Mouse (Mus musculus): ENCODE data around the gene Tef. TPM values are rescaled to one million over a fixed set of nuclear protein-coding genes. Genes with fewer than 3 reads are reported as not detected.
A peak's percentile ranks its signal among the peaks of the same experiment; 100 is the strongest.

Gene Tef
- polyA plus RNA-seq, 1 experiment: 121 TPM

DNA sequence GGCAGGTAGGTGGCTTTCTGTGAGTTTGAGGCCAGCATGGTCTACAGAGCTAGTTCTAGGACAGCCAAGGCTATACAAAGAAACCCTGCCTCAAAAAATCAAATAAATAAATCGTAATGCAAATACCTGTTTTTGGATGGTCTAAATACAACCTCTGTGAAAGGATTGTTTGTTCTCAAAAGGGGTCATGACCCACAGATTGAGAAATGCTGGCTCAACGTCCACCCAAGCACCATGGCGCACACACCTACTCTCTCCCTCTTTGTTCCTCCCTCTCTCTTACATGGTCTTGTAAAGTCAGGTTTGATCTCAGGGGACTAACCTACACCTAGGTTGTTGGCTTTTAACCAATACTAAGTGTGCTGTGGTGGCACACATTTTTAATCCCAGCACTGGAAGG is 20.4 kb downstream of the Tef start:
- DNase-seq: no peak
- Histone ChIP-seq H3K27ac (ENCODE audit: insufficient read depth, low read depth, low read length) (no peak overlapping the region), H3K27me3 (replicated peaks; ENCODE audit: control insufficient read depth, insufficient read depth, low read length) (no peaks in the 10 kb centered on the region), H3K4me3 (ENCODE audit: insufficient read depth, low read depth, low read length) (no peak overlapping the region), H3K4me1 (ENCODE audit: control insufficient read depth, insufficient read depth, low read length) (no peaks in the 10 kb centered on the region), H3K36me3 (ENCODE audit: control insufficient read depth, insufficient read depth, low read length) (peaks cover 26% of the 10 kb centered on the region)
- WGBS: 70% methylated on average over 3 of the region's 3 CpGs
- TF ChIP-seq CTCF (conservative IDR thresholded peaks at IDR 0.05; ENCODE audit: insufficient read depth, insufficient read length, low read depth, low read length) (no peak), POLR2A (IDR thresholded peaks at IDR 0.05; ENCODE audit: low read depth, low read length) (no peak)

DNA sequence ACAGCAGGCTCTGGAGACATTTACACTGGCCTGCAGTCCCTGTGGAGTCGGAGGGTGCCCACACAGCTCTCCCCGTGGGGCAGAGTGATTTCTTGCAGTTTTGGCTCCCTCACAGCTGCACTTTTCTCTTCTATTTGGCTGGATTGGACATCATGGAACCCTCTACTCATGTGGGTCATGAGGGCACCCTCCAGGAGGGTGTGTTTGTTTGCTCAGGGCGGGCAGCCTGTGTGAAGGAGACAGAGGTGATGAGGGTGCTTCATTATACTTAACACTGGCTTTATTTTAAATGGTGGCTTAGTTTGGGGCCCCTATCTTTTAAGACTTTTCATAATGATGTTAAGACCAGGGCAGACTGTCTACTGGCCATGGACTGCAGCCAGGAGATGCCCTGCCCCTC is 22.6 kb downstream of the Tef start:
- WGBS: 76% methylated on average over 3 of the region's 3 CpGs
- H3K4me1 ChIP-seq (ENCODE audit: control insufficient read depth, insufficient read depth, low read length): no peaks in the 10 kb centered on the region
- DNase-seq: no peak
- TF ChIP-seq CTCF (conservative IDR thresholded peaks at IDR 0.05; ENCODE audit: insufficient read depth, insufficient read length, low read depth, low read length) (no peak), POLR2A (IDR thresholded peaks at IDR 0.05; ENCODE audit: low read depth, low read length) (no peak)
- H3K4me3 ChIP-seq (ENCODE audit: insufficient read depth, low read depth, low read length): no peak overlapping the region
- H3K27ac ChIP-seq (ENCODE audit: insufficient read depth, low read depth, low read length): no peak overlapping the region
- H3K36me3 ChIP-seq (ENCODE audit: control insufficient read depth, insufficient read depth, low read length): peaks cover 21% of the 10 kb centered on the region
- H3K27me3 ChIP-seq (replicated peaks; ENCODE audit: control insufficient read depth, insufficient read depth, low read length): no peaks in the 10 kb centered on the region

DNA sequence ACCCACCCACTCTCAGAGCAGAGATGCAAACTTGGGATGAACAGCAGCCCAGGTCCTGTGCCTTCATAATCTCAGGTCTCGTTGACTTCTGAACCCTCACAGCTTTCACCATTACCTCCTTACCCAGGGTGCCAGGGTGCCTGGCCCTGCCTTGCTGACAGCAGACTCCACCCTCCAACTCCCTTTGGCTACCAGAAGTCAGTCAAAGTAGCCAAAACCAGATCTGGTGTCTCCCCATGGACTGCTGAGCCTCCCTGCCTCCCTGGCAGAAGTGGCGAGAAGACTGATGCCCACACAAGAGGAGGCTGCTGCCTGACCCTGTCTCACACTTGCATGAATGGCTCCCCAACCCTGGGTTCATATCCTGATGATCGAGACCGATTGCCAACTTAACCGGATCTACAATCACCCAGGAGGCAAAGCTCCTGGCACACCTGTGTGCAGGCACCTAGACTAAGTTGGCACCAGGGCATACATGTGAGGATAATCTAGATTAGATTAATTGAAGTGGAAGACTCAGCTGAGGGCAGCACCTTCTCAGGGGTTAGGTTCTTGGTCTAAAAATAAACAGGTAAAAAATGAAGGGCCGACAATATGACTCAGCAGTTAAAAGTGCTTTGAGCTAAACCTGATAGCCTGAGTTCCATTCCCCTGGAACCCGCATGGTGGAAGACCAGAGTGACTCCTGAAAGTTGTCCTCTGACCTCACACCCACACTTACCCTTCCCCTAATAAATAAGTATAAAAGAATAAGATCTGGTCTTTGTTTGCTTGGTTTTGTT is 26.4 kb downstream of the Tef start:
- WGBS: 70% methylated on average over 7 of the region's 7 CpGs
- no peaks in the 10 kb centered on the region for H3K27me3 ChIP-seq (replicated peaks; ENCODE audit: control insufficient read depth, insufficient read depth, low read length)
- no peak for TF ChIP-seq CTCF (conservative IDR thresholded peaks at IDR 0.05; ENCODE audit: insufficient read depth, insufficient read length, low read depth, low read length)
- TF ChIP-seq POLR2A (IDR thresholded peaks at IDR 0.05; ENCODE audit: low read depth, low read length): no peak
- H3K4me1 ChIP-seq (ENCODE audit: control insufficient read depth, insufficient read depth, low read length): peaks cover 4% of the 10 kb centered on the region
- no peak overlapping the region for H3K4me3 ChIP-seq (ENCODE audit: insufficient read depth, low read depth, low read length)
- H3K36me3 ChIP-seq (ENCODE audit: control insufficient read depth, insufficient read depth, low read length): peaks cover 9% of the 10 kb centered on the region
- no peak for DNase-seq
- peak overlapping the region; percentile 14; the same call in 1 of the 2 replicates for H3K27ac ChIP-seq (ENCODE audit: insufficient read depth, low read depth, low read length)

DNA sequence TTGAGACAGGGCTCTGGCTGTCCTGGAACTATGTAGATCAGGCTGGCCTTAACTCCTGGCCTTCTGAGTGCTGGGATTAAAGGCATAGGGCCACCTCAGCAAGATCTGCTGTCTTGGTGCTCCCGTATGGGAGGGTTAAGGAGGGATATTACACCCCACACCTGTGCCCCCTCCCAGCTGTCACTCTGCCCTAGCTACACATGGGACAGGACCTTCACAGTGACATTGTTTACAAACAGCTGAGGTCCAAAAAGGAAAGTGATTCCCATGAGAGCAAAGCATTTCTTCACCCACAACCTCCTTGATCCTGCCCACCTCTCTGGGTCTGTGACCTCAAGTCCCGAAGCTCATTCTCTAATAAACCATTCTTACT is 27.0 kb downstream of the Tef start:
- peaks cover 6% of the 10 kb centered on the region for H3K36me3 ChIP-seq (ENCODE audit: control insufficient read depth, insufficient read depth, low read length)
- WGBS: 45% methylated on average over 2 of the region's 2 CpGs
- no peak overlapping the region for H3K4me3 ChIP-seq (ENCODE audit: insufficient read depth, low read depth, low read length)
- H3K27me3 ChIP-seq (replicated peaks; ENCODE audit: control insufficient read depth, insufficient read depth, low read length): no peaks in the 10 kb centered on the region
- no peak for TF ChIP-seq POLR2A (IDR thresholded peaks at IDR 0.05; ENCODE audit: low read depth, low read length)
- no peak for TF ChIP-seq CTCF (conservative IDR thresholded peaks at IDR 0.05; ENCODE audit: insufficient read depth, insufficient read length, low read depth, low read length)
- no peak for DNase-seq
- H3K4me1 ChIP-seq (ENCODE audit: control insufficient read depth, insufficient read depth, low read length): peaks cover 9% of the 10 kb centered on the region
- H3K27ac ChIP-seq (ENCODE audit: insufficient read depth, low read depth, low read length): peak overlapping the region; percentile 14; the same call in 1 of the 2 replicates

DNA sequence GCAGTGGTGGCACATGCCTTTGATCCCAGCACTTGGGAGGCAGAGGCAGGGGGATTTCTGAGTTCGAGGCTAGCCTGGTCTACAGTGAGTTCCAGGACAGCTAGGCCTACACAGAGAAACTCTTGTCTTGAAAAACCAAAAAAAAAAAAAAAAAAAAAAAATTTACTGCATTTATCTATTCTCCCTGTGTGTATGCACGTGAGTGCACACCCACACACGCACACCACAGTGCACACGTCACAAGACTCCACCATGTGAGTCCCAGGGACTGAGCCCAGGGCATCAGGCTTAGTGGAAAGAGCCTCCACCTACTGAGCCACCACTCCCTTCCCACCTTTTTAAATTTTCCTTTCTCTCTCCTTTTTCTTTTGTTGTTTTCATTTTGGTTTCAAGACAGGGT is 28.3 kb downstream of the Tef start:
- 78% methylated on average over 4 of the region's 4 CpGs for WGBS
- peak overlapping the region; percentile 9; the same call in 1 of the 2 replicates for H3K27ac ChIP-seq (ENCODE audit: insufficient read depth, low read depth, low read length)

DNA sequence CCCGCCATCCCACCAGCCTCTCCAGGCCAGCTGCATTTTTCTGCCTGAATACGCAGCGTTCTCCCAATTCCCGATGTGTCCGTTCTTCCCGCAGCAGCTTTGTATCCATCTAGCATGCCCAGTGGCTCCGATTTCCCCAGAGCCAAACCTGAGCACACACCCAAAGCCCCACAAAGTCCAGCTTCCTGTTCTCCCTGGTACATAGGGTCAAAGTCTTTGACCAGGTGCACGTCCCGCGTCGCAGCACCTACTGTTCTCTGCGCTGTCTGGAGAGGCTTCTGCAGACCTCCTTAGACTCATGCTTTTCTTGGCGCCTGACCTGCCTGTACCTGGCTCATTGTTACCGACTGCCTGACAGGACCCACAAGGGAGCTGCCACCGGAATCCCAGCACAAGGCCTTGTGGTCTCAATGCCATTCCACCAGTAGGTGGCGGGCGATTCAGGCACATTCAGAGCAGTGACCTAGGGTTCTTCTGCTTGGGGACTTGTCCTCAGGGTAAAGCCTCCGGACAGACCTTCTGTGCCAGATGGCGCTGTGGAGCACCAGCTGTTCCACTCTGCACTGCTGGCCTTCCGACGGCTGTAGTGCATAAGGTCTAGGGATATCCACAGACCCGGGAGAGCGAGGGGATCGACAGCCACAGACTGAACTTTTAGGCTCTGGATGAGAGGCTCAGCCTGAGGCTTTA is 29.1 kb downstream of the Tef start:
- H3K27me3 ChIP-seq (replicated peaks; ENCODE audit: control insufficient read depth, insufficient read depth, low read length): no peaks in the 10 kb centered on the region
- peak; percentile 95 for TF ChIP-seq CTCF (conservative IDR thresholded peaks at IDR 0.05; ENCODE audit: insufficient read depth, insufficient read length, low read depth, low read length)
- TF ChIP-seq POLR2A (IDR thresholded peaks at IDR 0.05; ENCODE audit: low read depth, low read length): no peak
- H3K4me3 ChIP-seq (ENCODE audit: insufficient read depth, low read depth, low read length): no peak overlapping the region
- H3K36me3 ChIP-seq (ENCODE audit: control insufficient read depth, insufficient read depth, low read length): no peaks in the 10 kb centered on the region; the same call in 1 of the 2 replicates
- peaks cover 27% of the 10 kb centered on the region for H3K4me1 ChIP-seq (ENCODE audit: control insufficient read depth, insufficient read depth, low read length)
- peak; percentile 96 for DNase-seq
- WGBS: 12% methylated on average over 24 of the region's 24 CpGs
- H3K27ac ChIP-seq (ENCODE audit: insufficient read depth, low read depth, low read length): peak overlapping the region; percentile 37; the same call in 1 of the 2 replicates

More for the DNA sequence above, 28.3 kb downstream of the Tef start:
- Histone ChIP-seq H3K4me1 (ENCODE audit: control insufficient read depth, insufficient read depth, low read length) (peaks cover 23% of the 10 kb centered on the region), H3K4me3 (ENCODE audit: insufficient read depth, low read depth, low read length) (no peak overlapping the region), H3K36me3 (ENCODE audit: control insufficient read depth, insufficient read depth, low read length) (peaks cover 5% of the 10 kb centered on the region), H3K27me3 (replicated peaks; ENCODE audit: control insufficient read depth, insufficient read depth, low read length) (no peaks in the 10 kb centered on the region)
- TF ChIP-seq POLR2A (IDR thresholded peaks at IDR 0.05; ENCODE audit: low read depth, low read length) (no peak), CTCF (conservative IDR thresholded peaks at IDR 0.05; ENCODE audit: insufficient read depth, insufficient read length, low read depth, low read length) (no peak)
- DNase-seq: no peak

DNA sequence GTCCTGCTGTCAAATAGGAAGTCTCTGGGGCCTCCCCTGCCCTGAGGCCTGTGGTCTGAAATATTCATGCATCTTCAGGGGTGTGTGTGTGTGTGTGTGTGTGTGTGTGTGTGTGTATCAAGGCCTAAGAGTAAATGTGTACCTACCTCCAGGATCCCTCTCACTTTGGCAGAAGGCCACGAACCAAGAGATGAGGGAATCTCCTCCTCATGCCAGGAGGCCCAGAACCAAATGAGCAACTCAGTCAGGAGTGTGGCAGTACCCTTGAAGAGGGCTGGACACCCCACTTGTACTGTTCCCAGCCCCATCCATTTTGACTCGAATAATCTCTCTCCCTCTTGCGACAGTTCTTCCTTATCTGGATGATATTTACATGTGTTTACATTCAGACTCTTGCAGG is 30.0 kb downstream of the Tef start:
- no peak overlapping the region for H3K4me3 ChIP-seq (ENCODE audit: insufficient read depth, low read depth, low read length)
- H3K27ac ChIP-seq (ENCODE audit: insufficient read depth, low read depth, low read length): no peak overlapping the region
- peak; percentile 64 for DNase-seq
- peaks cover 34% of the 10 kb centered on the region for H3K4me1 ChIP-seq (ENCODE audit: control insufficient read depth, insufficient read depth, low read length)
- WGBS: 73% methylated on average over 3 of the region's 3 CpGs
- no peak for TF ChIP-seq POLR2A (IDR thresholded peaks at IDR 0.05; ENCODE audit: low read depth, low read length)
- TF ChIP-seq CTCF (conservative IDR thresholded peaks at IDR 0.05; ENCODE audit: insufficient read depth, insufficient read length, low read depth, low read length): no peak
- H3K36me3 ChIP-seq (ENCODE audit: control insufficient read depth, insufficient read depth, low read length): no peaks in the 10 kb centered on the region; the same call in 1 of the 2 replicates
- no peaks in the 10 kb centered on the region for H3K27me3 ChIP-seq (replicated peaks; ENCODE audit: control insufficient read depth, insufficient read depth, low read length)
